Mouse (Mus musculus): ENCODE results near the gene Gm9844. TPM values are rescaled to one million over a fixed set of nuclear protein-coding genes. Genes with fewer than 3 reads are reported as not detected.

Gm9844 gene
- total and polyA plus RNA-seq, 3 experiments, result 1.4 to 25.1 (median 4.7) TPM

DNA sequence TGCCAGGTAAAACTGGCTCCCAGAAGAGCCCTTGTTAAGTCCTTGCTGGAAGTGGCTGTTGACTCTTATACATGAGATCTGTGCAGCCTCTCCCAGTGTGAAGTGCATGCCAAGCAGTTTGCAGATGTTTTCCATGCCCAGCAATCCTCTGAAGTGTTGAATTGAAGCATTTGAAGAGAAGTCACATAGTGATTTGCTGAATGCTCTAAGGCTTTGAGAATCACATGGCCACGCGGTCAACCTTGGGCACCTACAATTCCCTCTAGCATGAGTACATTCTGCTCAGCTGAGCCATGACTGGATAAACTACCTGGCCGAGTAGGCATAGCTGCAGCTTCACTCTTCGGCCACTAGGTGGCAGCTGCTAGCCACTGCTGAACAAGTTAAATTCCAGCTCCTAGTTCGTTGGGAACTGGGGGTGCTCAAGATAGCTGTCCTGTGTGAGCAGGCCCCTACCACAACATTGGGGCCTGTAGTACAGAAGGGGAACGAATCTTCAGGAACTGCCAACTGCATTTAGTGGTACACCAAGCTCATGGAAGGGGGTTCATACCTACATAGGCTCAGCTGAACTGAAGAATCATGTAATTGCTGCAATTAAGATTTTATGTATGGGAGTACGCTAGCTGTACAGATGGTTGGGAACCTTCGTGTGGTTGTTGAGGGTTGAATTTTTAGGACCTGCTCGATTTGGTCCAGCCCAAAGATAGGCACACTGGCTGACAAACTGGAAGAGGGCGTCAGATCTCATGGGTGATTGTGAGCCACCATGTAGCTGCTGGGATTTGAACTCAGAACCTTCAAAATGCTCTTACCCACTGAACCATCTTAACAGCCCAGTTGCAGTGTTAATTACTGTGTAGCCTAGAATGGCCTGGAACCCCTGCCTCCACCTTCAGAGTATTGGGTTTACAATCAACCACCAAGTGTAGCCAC is 28.5 kb downstream of the Gm9844 start (continued):
- TF ChIP-seq BHLHE40 (IDR thresholded peaks at IDR 0.05; ENCODE audit: low read depth, low read length), result peak; percentile 43
- peak; percentile 85; the same call in 1 of the 2 replicates for TF ChIP-seq RCOR1 (conservative IDR thresholded peaks at IDR 0.05; ENCODE audit: low read depth, low read length)
- TF ChIP-seq UBTF (IDR thresholded peaks at IDR 0.05; ENCODE audit: low read depth, low read length), result no peak
- TF ChIP-seq HCFC1 (IDR thresholded peaks at IDR 0.05; ENCODE audit: low read depth, low read length), result peak; percentile 22; the same call in 1 of the 2 replicates
- TF ChIP-seq CHD2 (IDR thresholded peaks at IDR 0.05; ENCODE audit: low read length), result peak; percentile 72; the same call in 1 of the 2 replicates
- TF ChIP-seq ELF1 (IDR thresholded peaks at IDR 0.05; ENCODE audit: low read depth, low read length), result peak; percentile 55; the same call in 1 of the 2 replicates
- peak; percentile 39; the same call in 1 of the 2 replicates for TF ChIP-seq JUND (conservative IDR thresholded peaks at IDR 0.05; ENCODE audit: low read depth, low read length)
- peak; percentile 84 for TF ChIP-seq SMC3 (IDR thresholded peaks at IDR 0.05; ENCODE audit: low read depth, low read length)
- TF ChIP-seq GABPA (IDR thresholded peaks at IDR 0.05; ENCODE audit: insufficient replicate concordance, low read depth, low read length), result no peak
- peak; percentile 45 for TF ChIP-seq ETS1 (conservative IDR thresholded peaks at IDR 0.05; ENCODE audit: low read depth, low read length)
- TF ChIP-seq PAX5 (IDR thresholded peaks at IDR 0.05; ENCODE audit: low read length), result no peak

DNA sequence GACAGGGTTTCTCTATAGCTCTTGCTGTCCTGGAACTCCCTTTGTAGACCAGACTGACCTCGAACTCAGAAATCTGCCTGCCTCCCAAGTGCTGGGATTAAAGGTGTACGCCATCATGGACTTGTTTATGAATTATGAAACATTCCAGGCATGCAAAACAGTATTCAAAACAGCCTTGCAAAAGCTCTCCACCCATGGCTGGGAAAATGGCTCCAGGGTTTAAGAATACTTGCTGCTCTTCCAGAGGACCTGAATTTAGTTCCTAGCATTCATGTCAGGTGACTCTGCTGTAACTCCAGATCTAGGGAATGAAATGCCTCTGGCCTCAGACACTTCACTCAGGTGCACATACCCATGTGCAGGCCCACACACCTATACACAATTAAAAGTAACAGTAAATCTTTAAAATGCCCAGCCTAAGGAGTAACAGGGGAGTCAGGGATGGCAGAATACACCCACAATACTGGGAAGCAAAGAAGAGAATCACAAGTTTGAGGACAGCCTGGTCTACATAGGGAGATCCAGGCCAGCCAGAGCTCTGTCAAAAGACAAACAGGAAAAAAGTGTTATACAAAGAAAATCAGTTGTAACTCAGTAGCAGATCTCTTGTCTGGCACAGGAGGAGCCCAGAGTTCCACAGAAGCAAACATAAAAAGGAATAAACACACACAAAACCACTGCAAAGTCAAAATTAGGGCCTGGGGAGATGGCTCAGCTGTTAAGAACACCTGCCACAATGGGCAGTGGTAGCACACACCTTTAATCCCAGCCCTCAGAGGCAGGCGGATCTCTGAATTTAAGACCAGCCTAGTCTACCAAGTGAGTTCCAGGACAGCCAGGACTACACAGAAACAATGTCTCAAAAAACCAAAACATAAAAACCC is 29.5 kb downstream of the Gm9844 start:
- Histone ChIP-seq H3K27ac (ENCODE audit: insufficient read depth, low read depth) (peak overlapping the region; percentile 38), H3K9ac (ENCODE audit: insufficient read depth, low read depth) (no peak overlapping the region), H3K4me3 (replicated peaks in 1 of 3; ENCODE audit: low read depth in 2 of 3, low read length in 2 of 3, poor library complexity in 1 of 3) (no peak overlapping the region), H3K36me3 (replicated peaks in 1 of 2; ENCODE audit: control insufficient read depth in 1 of 2, insufficient read depth in 1 of 2, low read length in 1 of 2) (peaks cover 40 to 47% of the 10 kb centered on the region in 2 experiments), H3K9me3 (replicated peaks; ENCODE audit: low read length) (peaks cover 4% of the 10 kb centered on the region), H3K4me2 (ENCODE audit: insufficient read depth, low read depth, poor library complexity, severe bottlenecking) (0 out of 2 replicates have a peak overlapping the region, but pooled peaks have one; percentile 7), H3K79me2 (replicated peaks; ENCODE audit: control insufficient read depth, extremely low read depth, insufficient read depth, poor library complexity, severe bottlenecking) (peaks cover 21% of the 10 kb centered on the region), H3K4me1 (ENCODE audit: control insufficient read depth in 1 of 2, insufficient read depth in 2 of 2) (peaks cover 7 to 87% of the 10 kb centered on the region in 2 experiments), H3K27me3 (replicated peaks) (no peaks in the 10 kb centered on the region)
- no peak for DNase-seq (ENCODE audit: extremely low read depth)
- in situ Hi-C loops (cut with MboI; ENCODE audit: low pct_ligation_motif_present, low pct_unique_long_range_greater_than_20kb, low sequenced_read_pairs) (no loop called here), dilution Hi-C loops (cut with MboI; ENCODE audit: extremely low pct_ligation_motif_present, extremely low pct_unique_long_range_greater_than_20kb, low sequenced_read_pairs) (no loop called here)
- TF ChIP-seq USF1 (IDR thresholded peaks at IDR 0.05; ENCODE audit: low read depth, low read length), result no peak
- no peak for TF ChIP-seq CTCF (conservative IDR thresholded peaks at IDR 0.05 in 1 of 2, IDR thresholded peaks at IDR 0.05 in 1 of 2; ENCODE audit: low read depth in 2 of 2, low read length in 2 of 2)
- TF ChIP-seq ZNF384 (IDR thresholded peaks at IDR 0.05; ENCODE audit: low read depth, low read length), result no peak
- no peak for TF ChIP-seq KAT2A (IDR thresholded peaks at IDR 0.05; ENCODE audit: insufficient replicate concordance, low read length)
- no peak for TF ChIP-seq JUN (IDR thresholded peaks at IDR 0.05; ENCODE audit: insufficient read depth, low read depth, low read length)
- TF ChIP-seq RAD21 (IDR thresholded peaks at IDR 0.05; ENCODE audit: low read depth, low read length), result no peak
- no peak for TF ChIP-seq SIN3A (IDR thresholded peaks at IDR 0.05; ENCODE audit: low read length)
- TF ChIP-seq MAFK (IDR thresholded peaks at IDR 0.05; ENCODE audit: insufficient replicate concordance, low read length), result no peak
- no peak for TF ChIP-seq UBTF (IDR thresholded peaks at IDR 0.05; ENCODE audit: low read depth, low read length)
- peak; percentile 64 for TF ChIP-seq CHD2 (IDR thresholded peaks at IDR 0.05; ENCODE audit: low read length)
- TF ChIP-seq SMC3 (IDR thresholded peaks at IDR 0.05; ENCODE audit: low read depth, low read length), result peak; percentile 4; the same call in 1 of the 2 replicates
- TF ChIP-seq HCFC1 (IDR thresholded peaks at IDR 0.05; ENCODE audit: low read depth, low read length), result no peak
- no peak for TF ChIP-seq MYC (IDR thresholded peaks at IDR 0.05; ENCODE audit: low read depth, low read length)
- peak; percentile 19; the same call in 1 of the 2 replicates for TF ChIP-seq RCOR1 (conservative IDR thresholded peaks at IDR 0.05; ENCODE audit: low read depth, low read length)
- no peak for TF ChIP-seq TCF12 (IDR thresholded peaks at IDR 0.05; ENCODE audit: low read depth, low read length)
- no peak for TF ChIP-seq ZC3H11A (IDR thresholded peaks at IDR 0.05; ENCODE audit: low read depth, low read length)
- no peak for TF ChIP-seq EP300 (IDR thresholded peaks at IDR 0.05; ENCODE audit: low read length)
- TF ChIP-seq JUND (conservative IDR thresholded peaks at IDR 0.05; ENCODE audit: low read depth, low read length), result no peak
- TF ChIP-seq TBP (conservative IDR thresholded peaks at IDR 0.05; ENCODE audit: low read depth, low read length), result 0 out of 2 replicates have a peak, but pooled peaks have one; percentile 19
- TF ChIP-seq IRF4 (IDR thresholded peaks at IDR 0.05; ENCODE audit: low read depth, low read length), result no peak
- TF ChIP-seq MEF2A (IDR thresholded peaks at IDR 0.05; ENCODE audit: borderline replicate concordance, low read depth, low read length), result no peak
- 0 out of 2 replicates have a peak, but pooled peaks have one; percentile 46 for TF ChIP-seq MXI1 (IDR thresholded peaks at IDR 0.05; ENCODE audit: low read depth, low read length)
- no peak for TF ChIP-seq CHD1 (IDR thresholded peaks at IDR 0.05; ENCODE audit: low read depth, low read length)
- no peak for TF ChIP-seq MAX (IDR thresholded peaks at IDR 0.05; ENCODE audit: low read length)
- TF ChIP-seq BHLHE40 (IDR thresholded peaks at IDR 0.05; ENCODE audit: low read depth, low read length), result no peak
- no peak for TF ChIP-seq USF2 (conservative IDR thresholded peaks at IDR 0.05; ENCODE audit: low read depth, low read length)
- TF ChIP-seq POLR2AphosphoS2 (IDR thresholded peaks at IDR 0.05; ENCODE audit: low read depth, low read length), result peak; percentile 54; the same call in 1 of the 2 replicates
